In genomic region chr16:32778956-32779355, GRCm38 (mm10) we compare ENCODE assay signal across 39 mouse cellular contexts. TPM values are rescaled to one million over a fixed set of nuclear protein-coding genes. Genes with fewer than 3 reads are reported as not detected.
DNase-seq lines count a peak whose midpoint lies in the region; ATAC-seq and TF ChIP-seq lines count a peak whose summit lies in the region.
"Had no signal": no experiment of that assay in that cellular context is flagged by ENCODE, and none has a peak within 500 bp of the region (broad histone marks: within the 10 kb centered on the region; RNA-seq: fewer than 3 reads in every experiment).

No protein-coding gene starts in this region.

- no peak overlapping the region for H3K4me3 ChIP-seq in heart, embryonic 12.5 days
- H3K4me3 ChIP-seq in heart, adult 2 months, result no peak overlapping the region
- H3K4me3 ChIP-seq: erythroblast, embryonic 14.5 days; intestine, embryonic 15.5 days; liver, embryonic 12.5 days; megakaryocyte, embryonic 14.5 days had no signal

- TF ChIP-seq CTCF in heart, adult 2 months (IDR thresholded peaks at IDR 0.05), result no peak

- WGBS in heart, embryonic 12.5 days, result 10% methylated on average over 8 of the region's 8 CpGs
- WGBS in heart, adult 2 months, result 45% methylated on average over 8 of the region's 8 CpGs

- H3K9ac ChIP-seq in heart, embryonic 12.5 days, result no peak overlapping the region
- no peak overlapping the region for H3K9ac ChIP-seq in heart, adult 2 months (ENCODE audit: low read depth, low read length)
- H3K9ac ChIP-seq: intestine, embryonic 15.5 days; liver, embryonic 12.5 days; liver, postnatal 0 days had no signal

- H3K27me3 ChIP-seq in heart, embryonic 12.5 days (replicated peaks), result peaks cover 7% of the 10 kb centered on the region; the same call in 1 of the 2 replicates
- 0 out of 2 replicates have a peak, but pooled peaks cover 2% of the 10 kb centered on the region for H3K27me3 ChIP-seq in heart, adult 2 months (ENCODE audit: control insufficient read depth, insufficient read depth, low read length)
- H3K27me3 ChIP-seq: intestine, embryonic 15.5 days had no signal

- no peaks in the 10 kb centered on the region for H3K79me2 ChIP-seq in heart, adult 2 months (replicated peaks; ENCODE audit: control insufficient read depth, insufficient read depth, low read length)

- ATAC-seq in heart, embryonic 12.5 days (ENCODE audit: insufficient number of reproducible peaks, low FRiP score), result no peak
- ATAC-seq in activated CD4-positive, CD25-positive, alpha-beta regulatory T cell, adult 4 months, result no peak
- ATAC-seq: forebrain, embryonic 16.5 days; hindbrain, postnatal 0 days; intestine, embryonic 15.5 days; liver, embryonic 12.5 days; liver, postnatal 0 days had no signal

- TF ChIP-seq EP300 in heart, adult 2 months (IDR thresholded peaks at IDR 0.05; ENCODE audit: insufficient read depth, low read depth, low read length), result no peak

- intact Hi-C loops in heart, adult 2 months (cut with DNase I), result no loop called here

- no peak for TF ChIP-seq POLR2A in heart, adult 2 months (IDR thresholded peaks at IDR 0.05; ENCODE audit: insufficient read depth, low read depth, low read length)

- 0 out of 2 replicates have a peak overlapping the region, but pooled peaks have one; percentile 11 for H3K4me2 ChIP-seq in heart, embryonic 12.5 days
- H3K4me2 ChIP-seq: heart, embryonic 11.5 days; intestine, embryonic 15.5 days; liver, embryonic 12.5 days had no signal

- no peaks in the 10 kb centered on the region for H3K36me3 ChIP-seq in heart, embryonic 12.5 days
- no peaks in the 10 kb centered on the region for H3K36me3 ChIP-seq in heart, adult 2 months (ENCODE audit: control insufficient read depth, insufficient read depth, low read length)
- H3K36me3 ChIP-seq: intestine, embryonic 15.5 days; liver, embryonic 12.5 days had no signal

- H3K4me1 ChIP-seq in heart, embryonic 12.5 days (replicated peaks), result peaks cover 9% of the 10 kb centered on the region
- H3K4me1 ChIP-seq in heart, adult 2 months (ENCODE audit: control insufficient read depth, insufficient read depth, low read length), result no peaks in the 10 kb centered on the region
- H3K4me1 ChIP-seq: intestine, embryonic 15.5 days; liver, embryonic 12.5 days had no signal

- no peaks in the 10 kb centered on the region for H3K9me3 ChIP-seq in heart, embryonic 12.5 days (replicated peaks)
- H3K9me3 ChIP-seq: intestine, embryonic 15.5 days; liver, embryonic 12.5 days; megakaryocyte, embryonic 14.5 days had no signal

- H3K27ac ChIP-seq in heart, embryonic 12.5 days (ENCODE audit: poor library complexity, severe bottlenecking), result no peak overlapping the region
- no peak overlapping the region for H3K27ac ChIP-seq in heart, adult 2 months
- H3K27ac ChIP-seq: hindbrain, postnatal 0 days; intestine, embryonic 15.5 days; kidney, postnatal 0 days; liver, embryonic 12.5 days had no signal

- DNase-seq in heart, adult 2 months, result no peak
- peak; percentile 43 for DNase-seq in retina, postnatal 1 day
- no peak for DNase-seq in retina, embryonic 14.5 days (ENCODE audit: low spot score)
- peak; percentile 4 for DNase-seq in cerebellum, adult 8-10 months
- DNase-seq in gastrocnemius, adult 8-10 months (ENCODE audit: low spot score in 2 of 2), result no peak
- DNase-seq: adrenal gland, postnatal 25 days; gastrocnemius, postnatal 14 days; heart, adult 11 months; heart, postnatal 10 days; kidney, adult 2 months; layer of hippocampus, postnatal 36 days; left cerebral cortex, postnatal 4 days; liver, postnatal 0 days; lung, postnatal 4 days; midbrain, embryonic 14.5 days; right cerebral cortex, postnatal 4 days; thymus, postnatal 4 days had no signal

RNA-seq across cellular contexts. Expression of gene Muc20, which starts 18.3 kb away (rescaled TPM):
- 0.09 and 0.15 TPM in 2 replicates for polyA plus RNA-seq in heart, embryonic 12.5 days (2016; fragmentation: Nextera tagmentation; extraction: Ambion mirVana)
- total RNA-seq in heart, adult 2 months (2021), result under 1 TPM; 0.30 to 0.47 TPM
- 0.94 TPM in 1 of 2 replicates, not detected in the other for polyA plus RNA-seq in heart, adult 2 months (2012; rRNA removed)
- under 1 TPM; 0.34 to 0.70 (median 0.42) TPM for total RNA-seq in gastrocnemius, adult 8-10 months (2022)
- under 1 TPM; 0.27 to 0.81 TPM for polyA plus RNA-seq in activated CD4-positive, CD25-positive, alpha-beta regulatory T cell, adult 4 months (2017; shearing (Covaris generic))
- total RNA-seq: hindbrain, postnatal 0 days; layer of hippocampus, postnatal 36 days; left cerebral cortex, postnatal 4 days; MEL had no signal
- polyA plus RNA-seq: cortical plate, adult 2 months; forebrain, embryonic 11.5 days; forebrain, embryonic 16.5 days; heart, embryonic 11.5 days; hindbrain, embryonic 11.5 days; hindbrain, postnatal 0 days; intestine, embryonic 15.5 days; large intestine, adult 2 months; liver, embryonic 12.5 days; liver, postnatal 0 days; midbrain, embryonic 14.5 days; neural tube, embryonic 11.5 days; spleen, adult 2 months had no signal

RNA-seq across cellular contexts. Expression of gene Smbd1, which starts 31.3 kb away (rescaled TPM):
- polyA plus RNA-seq in heart, embryonic 12.5 days (2016; fragmentation: Nextera tagmentation; extraction: Ambion mirVana), result not detected in 2 replicates
- not detected for total RNA-seq in heart, adult 2 months (2021)
- polyA plus RNA-seq in heart, adult 2 months (2012; rRNA removed), result not detected in 2 replicates
- total RNA-seq in gastrocnemius, adult 8-10 months (2022), result not detected
- not detected for polyA plus RNA-seq in activated CD4-positive, CD25-positive, alpha-beta regulatory T cell, adult 4 months (2017; shearing (Covaris generic))
- total RNA-seq: adrenal gland, adult 18-20 months; adrenal gland, postnatal 25 days; gastrocnemius, postnatal 14 days; heart, postnatal 10 days; hindbrain, postnatal 0 days; layer of hippocampus, postnatal 36 days; left cerebral cortex, postnatal 4 days; MEL; neutrophil, adult 5-6 weeks had no signal
- polyA plus RNA-seq: brain, embryonic 14.5 days; cortical plate, adult 2 months; embryonic facial prominence, embryonic 14.5 days; erythroblast, embryonic 14.5 days; forebrain, embryonic 11.5 days; forebrain, embryonic 16.5 days; heart, embryonic 11.5 days; hindbrain, embryonic 11.5 days; hindbrain, postnatal 0 days; kidney, adult 2 months; limb, embryonic 14.5 days; liver, embryonic 12.5 days; liver, postnatal 0 days; midbrain, embryonic 14.5 days; neural tube, embryonic 11.5 days; spleen, adult 2 months had no signal

RNA-seq across cellular contexts. Expression of gene Muc4, which starts 43.3 kb away (rescaled TPM):
- 0.13 and 0.17 TPM in 2 replicates for polyA plus RNA-seq in heart, embryonic 12.5 days (2016; fragmentation: Nextera tagmentation; extraction: Ambion mirVana)
- total RNA-seq in heart, adult 2 months (2021), result under 1 TPM; 0.18 to 0.21 TPM
- 0.23 and 2.5 TPM in 2 replicates for polyA plus RNA-seq in heart, adult 2 months (2012; rRNA removed)
- under 1 TPM in 2 of 4 experiments, not detected in 2; 0.05 to 0.38 TPM for total RNA-seq in gastrocnemius, adult 8-10 months (2022)
- polyA plus RNA-seq in activated CD4-positive, CD25-positive, alpha-beta regulatory T cell, adult 4 months (2017; shearing (Covaris generic)), result not detected
- total RNA-seq: adrenal gland, adult 18-20 months; adrenal gland, postnatal 25 days; hindbrain, postnatal 0 days; layer of hippocampus, postnatal 36 days; left cerebral cortex, postnatal 4 days; MEL had no signal
- polyA plus RNA-seq: erythroblast, embryonic 14.5 days; forebrain, embryonic 16.5 days; hindbrain, postnatal 0 days had no signal

Comparison
In these comparisons a context has a peak if more than half of its experiments do, and no peak if none do; other contexts are left out.
1. DNase-seq: peak in retina, postnatal 1 day (single experiment) and cerebellum, adult 8-10 months (single experiment); none in heart, adult 2 months (0 of 2), retina, embryonic 14.5 days (single experiment) and gastrocnemius, adult 8-10 months (0 of 2).